Mouse (Mus musculus): ENCODE measurements around the gene Trex1.

Gene Trex1

DNA sequence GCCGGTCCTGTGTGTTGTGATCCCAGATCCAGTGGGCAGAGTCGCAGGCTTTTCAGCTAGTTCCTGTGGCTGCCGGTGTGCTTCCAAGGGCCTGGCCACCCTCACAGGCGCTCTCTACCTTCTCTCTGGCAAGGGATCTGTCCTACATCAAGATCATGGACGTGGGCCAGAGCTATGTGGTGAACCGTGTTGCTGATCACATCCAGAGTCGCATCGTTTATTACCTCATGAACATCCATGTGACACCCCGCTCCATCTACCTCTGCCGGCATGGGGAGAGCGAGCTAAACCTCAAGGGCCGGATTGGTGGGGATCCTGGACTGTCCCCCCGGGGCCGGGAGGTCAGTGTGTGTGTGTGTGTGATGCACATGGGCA is 49.2 kb downstream of the Trex1 start:
- DNase-seq (ENCODE audit: low spot score): no peak

DNA sequence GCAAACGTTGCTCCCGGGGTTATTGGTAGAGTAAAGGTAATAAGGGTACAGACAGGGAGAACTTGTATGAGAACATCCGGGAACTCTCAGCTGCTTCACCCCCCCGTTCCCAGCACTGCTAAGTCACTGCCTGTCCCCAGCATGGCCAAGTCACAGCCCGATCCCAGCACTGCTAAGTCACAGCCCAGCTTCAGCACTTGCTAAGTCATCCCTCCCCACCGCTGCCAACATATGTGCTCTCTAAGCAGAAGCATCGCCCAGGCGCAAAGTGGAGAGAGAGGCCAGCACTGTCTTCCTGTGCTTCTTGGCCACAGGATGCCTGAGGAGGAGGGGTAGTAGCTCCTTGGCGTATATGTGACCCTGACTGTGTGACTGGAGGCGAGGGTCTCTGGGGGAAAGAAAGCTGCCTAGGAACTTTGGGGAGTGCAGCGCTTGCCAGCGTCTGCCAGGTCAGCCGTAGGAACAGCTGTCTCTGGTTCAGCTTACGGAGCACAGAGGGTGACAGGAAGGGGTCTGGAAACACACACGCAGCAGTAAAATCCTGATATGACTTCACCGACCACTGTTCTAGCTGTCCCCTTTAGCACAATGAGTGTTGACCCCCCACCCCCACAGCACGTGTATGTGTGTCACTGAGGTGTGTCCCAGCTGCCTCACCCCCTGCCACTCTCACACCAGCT is 49.8 kb downstream of the Trex1 start:
- DNase-seq (ENCODE audit: low spot score): no peak

DNA sequence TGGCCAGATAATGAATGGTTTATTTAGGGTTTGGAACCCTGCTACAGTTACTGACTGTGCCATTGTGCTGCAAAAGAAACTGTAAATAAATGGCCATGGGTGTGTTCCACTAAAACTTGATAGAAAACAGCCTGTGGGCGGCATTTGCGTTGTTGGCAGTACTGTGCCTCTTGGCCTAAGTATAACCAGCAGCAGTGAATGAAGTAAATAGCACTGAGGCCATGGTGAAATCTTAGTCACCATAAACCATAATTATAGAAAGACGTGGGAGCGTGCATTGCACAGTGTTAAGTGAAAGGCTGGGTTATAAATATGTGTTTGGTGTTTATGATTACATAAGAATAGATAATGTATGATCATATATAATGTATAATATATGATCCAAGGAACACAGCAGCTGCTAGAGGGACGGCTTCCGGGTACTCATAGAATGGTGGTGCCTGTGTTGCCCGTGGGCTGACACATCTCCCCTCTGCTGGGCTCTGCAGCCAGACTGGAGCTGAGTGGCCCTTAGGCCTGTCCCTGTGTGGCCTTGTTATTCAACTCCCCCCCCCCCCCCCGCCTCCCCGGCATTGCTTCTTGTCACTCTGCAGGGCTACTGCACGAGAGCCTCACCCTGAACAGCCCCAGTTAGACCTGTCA is 50.4 kb downstream of the Trex1 start:
- no peak for DNase-seq (ENCODE audit: low spot score)

- DNase-seq (ENCODE audit: low spot score): no peak
These were observed 51.5 kb downstream of the Trex1 start for GRCm38 (mm10) chr9:109008081-109008480.
